Mouse (Mus musculus): ENCODE results near the gene Col4a3bp. TPM values are rescaled to one million over a fixed set of nuclear protein-coding genes. Genes with fewer than 3 reads are reported as not detected.
"Not testable (repeated sequence)": the region's sequence is repeated elsewhere in the genome, so short reads cannot be mapped to it uniquely, and the experiment has no call there.

Gene Col4a3bp
- polyA plus RNA-seq, 1 experiment: 5.4 TPM

DNA sequence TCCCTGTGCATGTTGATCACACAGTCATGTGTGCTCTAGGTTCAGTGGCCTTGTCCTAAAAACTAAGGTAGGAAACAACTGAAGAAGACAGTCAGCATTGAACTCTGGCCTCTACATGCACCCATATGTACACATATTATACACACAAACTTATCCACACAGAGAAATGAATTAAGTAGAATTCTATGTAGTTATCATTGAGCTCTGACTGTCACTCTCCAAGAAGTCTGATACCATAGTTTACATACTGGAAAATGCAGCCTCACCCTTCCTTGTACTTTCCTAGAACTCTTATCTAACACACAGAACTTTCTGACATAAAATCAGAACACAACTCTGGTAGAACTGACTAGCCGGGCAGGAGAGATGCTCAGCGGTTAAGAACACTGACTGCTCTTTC is 61.8 kb downstream of the Col4a3bp start:
- 94% methylated on average over 2 of the region's 2 CpGs for WGBS
- no peak for DNase-seq (ENCODE audit: low read depth, low spot score)

DNA sequence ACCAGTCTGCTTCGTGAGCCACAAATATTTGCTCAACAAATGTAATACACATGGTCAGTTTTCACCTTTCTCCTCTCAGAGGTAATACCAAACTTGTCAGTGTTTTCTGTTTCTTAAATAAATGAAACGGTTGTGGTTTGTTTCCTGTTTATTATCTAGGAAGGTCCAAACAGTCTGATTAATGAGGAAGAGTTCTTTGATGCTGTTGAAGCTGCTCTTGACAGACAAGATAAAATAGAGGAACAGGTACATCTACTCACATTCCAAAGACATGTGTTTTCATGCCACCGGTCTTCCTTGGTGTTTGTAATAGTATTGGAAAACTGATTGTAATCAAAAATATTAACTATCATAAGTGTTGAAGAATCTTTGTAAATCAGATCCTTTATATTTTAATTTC is 72.2 kb downstream of the Col4a3bp start:
- DNase-seq (ENCODE audit: low read depth, low spot score): no peak
- 84% methylated on average over 3 of the region's 3 CpGs for WGBS

DNA sequence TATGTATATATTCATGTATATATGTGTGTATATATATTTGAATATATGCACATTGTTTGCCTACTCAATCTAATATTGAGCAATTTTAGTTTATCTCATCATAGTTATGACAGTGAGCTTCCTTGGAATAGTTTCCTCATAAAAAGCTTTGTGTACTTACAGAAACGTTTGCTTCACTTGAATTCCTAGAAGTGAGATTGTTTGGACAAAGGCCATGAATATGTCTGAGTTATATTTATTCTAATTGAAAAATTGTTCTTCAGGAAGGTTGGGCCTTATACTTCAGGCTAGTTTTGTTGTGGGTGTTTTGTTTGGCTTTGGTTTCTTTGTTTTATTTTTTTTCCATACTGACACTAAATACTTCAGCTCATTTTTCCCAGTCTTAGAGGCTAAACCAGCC is 78.5 kb downstream of the Col4a3bp start:
- 10% methylated on average over 1 of the region's 1 CpGs for WGBS
- DNase-seq (ENCODE audit: low read depth, low spot score): no peak

DNA sequence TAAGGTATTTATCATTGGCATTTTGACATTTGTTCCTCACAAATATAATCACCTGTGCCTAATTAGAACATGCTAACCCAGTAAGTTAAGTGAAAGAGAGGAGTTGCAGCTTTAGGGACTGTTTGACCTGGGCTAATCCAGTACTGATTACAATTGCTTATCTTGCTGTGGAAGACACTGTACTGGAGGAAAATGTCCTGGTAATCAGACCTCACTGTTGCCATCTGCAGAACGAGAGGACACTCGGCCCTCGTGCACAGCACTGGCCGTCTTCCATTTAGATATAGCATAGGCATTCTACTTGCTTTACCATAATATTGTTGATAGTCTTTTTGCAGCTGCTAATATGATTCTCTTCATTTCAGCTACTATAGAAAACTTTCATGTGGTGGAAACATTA is 88.0 kb downstream of the Col4a3bp start:
- DNase-seq (ENCODE audit: low read depth, low spot score): no peak
- WGBS: 95% methylated on average over 4 of the region's 4 CpGs

DNA sequence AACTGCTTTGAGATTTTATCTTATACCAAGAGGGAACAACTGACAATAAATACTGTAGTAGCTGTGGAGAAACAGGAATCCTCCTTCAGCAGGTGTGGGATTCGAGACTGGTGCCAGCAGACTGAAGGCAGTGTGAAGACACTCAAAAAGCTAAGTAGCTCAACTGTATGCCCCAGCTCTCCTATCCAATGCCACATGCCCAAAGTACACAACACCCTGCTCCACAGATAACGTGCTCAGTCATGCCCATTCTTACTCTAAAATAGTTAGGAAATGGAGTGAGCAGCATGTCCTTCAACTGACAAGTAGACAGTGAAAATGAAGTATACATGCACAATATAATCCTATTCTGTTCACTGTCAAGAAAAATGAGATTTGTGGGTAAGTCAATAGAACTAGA is 101.8 kb downstream of the Col4a3bp start:
- 54% methylated on average over 2 of the region's 2 CpGs for WGBS
- no peak for DNase-seq (ENCODE audit: low read depth, low spot score)

DNA sequence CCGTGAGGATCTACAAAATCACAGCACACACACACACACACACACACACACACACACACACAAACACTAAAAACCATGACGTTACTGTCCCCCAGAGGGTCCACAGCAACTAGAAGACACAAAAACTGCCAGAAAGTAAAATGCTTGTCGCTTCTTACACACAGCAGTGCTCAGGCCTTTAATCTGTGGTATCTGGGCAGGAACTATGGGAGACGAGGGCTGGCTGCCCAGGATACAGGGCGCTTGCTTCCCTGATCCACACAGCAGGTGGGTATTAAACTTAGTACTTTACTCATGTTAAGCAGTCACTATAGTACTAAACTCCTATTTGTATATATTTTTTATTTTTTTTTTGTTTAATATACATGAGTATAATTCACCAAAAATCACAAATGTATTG is 103.4 kb downstream of the Col4a3bp start:
- 53% methylated on average over 5 of the region's 5 CpGs for WGBS
- no peak for DNase-seq (ENCODE audit: low read depth, low spot score)

DNA sequence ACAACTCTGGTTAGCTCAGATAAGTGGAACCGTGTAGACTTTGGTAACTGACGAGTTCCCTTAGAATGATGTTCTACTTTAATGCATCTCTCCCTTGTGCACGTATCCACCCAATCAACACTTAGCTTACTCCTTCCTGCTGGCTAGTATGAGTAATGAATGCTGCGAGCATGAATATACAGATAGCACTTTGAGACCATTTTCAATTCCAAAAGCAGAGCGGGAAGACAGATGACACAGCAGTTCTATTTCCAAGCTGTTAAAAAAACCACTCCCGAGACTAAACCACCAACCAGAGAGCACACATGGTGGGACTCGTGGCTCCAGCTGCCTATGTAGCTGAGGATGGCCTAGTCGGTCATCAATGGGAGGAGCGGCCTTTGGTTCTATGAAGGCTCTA is 110.6 kb downstream of the Col4a3bp start:
- no peak for DNase-seq (ENCODE audit: low read depth, low spot score)
- 84% methylated on average over 9 of the region's 9 CpGs for WGBS

DNA sequence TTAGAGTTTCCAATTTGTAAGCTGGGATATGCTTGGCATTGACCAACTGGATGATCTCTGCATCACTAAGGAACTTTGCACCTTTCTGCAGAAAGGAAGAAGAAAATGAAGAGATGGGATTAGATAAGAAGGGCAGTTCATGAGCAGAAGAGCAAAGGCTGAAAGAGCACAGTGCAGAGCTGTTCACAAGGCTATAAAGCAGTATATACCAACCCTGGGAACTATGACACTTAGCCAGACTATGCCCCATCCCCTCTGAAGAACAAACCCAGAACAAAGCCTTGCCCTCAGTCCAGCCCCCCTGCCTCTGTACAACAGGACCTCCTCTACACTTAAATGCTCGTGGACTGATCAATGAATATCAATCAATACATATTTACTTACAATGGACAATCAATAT is 114.3 kb downstream of the Col4a3bp start:
- no peak for DNase-seq (ENCODE audit: low read depth, low spot score)
- WGBS: 85% methylated on average over 1 of the region's 1 CpGs

DNA sequence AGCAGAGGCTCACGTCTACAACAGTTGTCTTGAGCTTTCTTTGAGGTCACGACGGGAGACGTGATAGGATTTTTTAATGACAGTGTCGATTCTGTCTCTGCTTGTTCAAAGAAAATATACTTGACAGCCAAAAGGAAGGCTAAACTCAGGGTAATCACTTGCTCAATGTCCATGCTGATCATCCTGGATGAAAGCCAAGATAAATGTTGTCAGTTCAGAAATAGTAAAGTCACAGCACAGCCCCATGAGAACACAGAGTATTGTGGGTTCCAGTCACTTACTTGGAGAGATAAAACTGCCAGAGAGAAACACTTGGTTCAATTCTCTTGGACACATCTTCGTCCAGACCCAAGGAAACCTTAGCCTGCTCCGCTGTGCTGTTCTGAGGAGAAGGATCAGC is 116.5 kb downstream of the Col4a3bp start:
- WGBS: 76% methylated on average over 7 of the region's 7 CpGs
- no peak for DNase-seq (ENCODE audit: low read depth, low spot score)

DNA sequence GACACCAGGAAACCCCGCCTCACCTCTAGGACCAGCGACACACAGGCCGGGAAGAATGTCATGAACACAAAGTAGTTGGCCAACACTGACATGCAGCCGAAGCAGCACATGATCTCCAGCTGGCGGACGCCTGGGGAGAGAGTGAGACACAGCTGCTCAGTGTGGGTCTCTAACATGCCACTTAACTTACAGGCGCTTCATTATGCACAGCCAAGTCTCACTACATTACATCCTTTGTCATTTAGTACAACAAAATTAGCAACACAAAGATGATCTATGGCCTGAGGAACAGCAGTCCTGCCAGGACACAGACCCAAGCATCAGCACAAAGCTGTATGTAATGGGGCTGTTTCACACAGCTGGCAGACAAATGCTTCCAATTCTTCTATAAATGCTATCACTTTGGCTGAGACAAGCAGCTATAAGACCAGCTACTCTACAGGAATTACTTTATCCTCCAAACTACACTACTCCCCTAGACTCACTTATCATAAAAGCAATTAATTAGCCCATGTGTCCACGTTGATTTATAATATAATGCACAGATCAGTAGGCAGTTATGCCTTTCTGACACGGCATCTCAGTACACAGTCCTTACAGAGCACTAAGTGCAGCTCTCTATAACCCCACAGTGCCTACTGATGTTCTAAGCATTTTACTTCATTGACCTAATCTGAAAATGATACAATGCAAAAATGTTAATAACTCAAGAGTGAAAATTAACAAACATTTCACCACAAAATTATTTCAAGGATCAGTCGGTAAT is 117.9 kb downstream of the Col4a3bp start:
- WGBS: 78% methylated on average over 10 of the region's 10 CpGs
- no peak for DNase-seq (ENCODE audit: low read depth, low spot score)

DNA sequence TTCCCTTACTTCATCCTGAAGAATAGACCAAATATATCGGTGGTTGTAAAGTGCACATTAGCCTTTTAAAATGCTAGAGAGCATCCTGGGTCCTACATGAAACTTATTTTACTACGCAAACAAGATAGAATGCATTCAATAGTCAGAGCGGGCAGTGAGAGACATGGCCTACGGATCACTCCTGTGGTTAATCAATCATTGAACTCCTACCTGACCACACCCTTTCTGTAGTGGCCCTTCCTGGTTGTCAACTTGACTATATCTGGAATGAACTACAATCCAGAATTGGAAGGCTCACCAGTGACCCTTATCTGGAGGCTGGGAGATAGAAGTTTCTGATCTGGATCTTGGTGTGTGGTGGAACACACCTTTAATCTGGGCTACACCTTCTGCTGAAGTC is 120.7 kb downstream of the Col4a3bp start:
- not testable (repeated sequence) for DNase-seq (ENCODE audit: low read depth, low spot score)
- 39% methylated on average over 4 of the region's 4 CpGs for WGBS

DNA sequence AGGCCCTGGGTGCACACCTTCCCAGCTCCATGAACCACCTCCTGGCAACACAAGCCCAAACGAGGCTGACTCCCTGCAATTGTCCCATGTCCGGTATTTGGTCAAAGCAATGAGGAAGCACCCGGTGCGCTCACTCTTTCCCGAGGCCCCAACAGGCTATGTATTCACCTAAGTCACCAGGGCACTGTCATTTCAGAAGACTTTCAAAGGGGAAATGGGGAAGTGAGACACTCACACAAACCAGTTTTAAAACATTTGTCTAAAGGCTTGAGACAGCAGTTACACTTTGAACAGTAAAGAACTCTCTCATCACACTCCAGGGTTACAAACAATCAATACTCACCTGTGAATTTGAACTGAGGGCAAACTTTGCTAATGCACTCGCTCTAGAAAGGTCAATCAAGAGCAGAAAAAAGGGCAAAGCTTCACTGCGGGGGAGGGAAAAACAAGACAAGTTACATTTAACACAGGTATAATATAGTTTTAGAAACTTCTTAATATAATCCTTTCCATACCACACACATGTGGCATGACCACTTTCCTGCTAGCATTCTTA is 122.1 kb downstream of the Col4a3bp start:
- no peak for DNase-seq (ENCODE audit: low read depth, low spot score)
- 51% methylated on average over 7 of the region's 7 CpGs for WGBS

DNA sequence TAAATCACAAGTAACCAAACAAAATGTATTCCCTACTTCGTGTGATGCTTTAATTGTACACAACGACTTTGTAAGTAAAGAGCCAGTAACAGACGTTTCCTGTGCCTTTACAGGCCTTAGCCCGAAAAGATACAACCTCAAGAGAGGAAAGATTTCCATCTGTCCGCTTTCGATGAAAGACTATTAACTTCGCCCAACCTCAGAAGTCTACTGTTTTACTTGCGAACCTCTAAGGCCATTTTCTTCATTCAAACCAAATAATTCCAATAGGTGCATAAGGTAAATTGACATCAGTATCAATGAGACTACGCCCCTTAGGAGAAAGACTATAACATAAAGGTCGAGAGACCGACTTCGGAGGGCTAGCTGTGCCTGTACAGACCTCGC is 127.6 kb downstream of the Col4a3bp start:
- no peak for DNase-seq (ENCODE audit: low read depth, low spot score)
- WGBS: 2% methylated on average over 13 of the region's 13 CpGs

DNA sequence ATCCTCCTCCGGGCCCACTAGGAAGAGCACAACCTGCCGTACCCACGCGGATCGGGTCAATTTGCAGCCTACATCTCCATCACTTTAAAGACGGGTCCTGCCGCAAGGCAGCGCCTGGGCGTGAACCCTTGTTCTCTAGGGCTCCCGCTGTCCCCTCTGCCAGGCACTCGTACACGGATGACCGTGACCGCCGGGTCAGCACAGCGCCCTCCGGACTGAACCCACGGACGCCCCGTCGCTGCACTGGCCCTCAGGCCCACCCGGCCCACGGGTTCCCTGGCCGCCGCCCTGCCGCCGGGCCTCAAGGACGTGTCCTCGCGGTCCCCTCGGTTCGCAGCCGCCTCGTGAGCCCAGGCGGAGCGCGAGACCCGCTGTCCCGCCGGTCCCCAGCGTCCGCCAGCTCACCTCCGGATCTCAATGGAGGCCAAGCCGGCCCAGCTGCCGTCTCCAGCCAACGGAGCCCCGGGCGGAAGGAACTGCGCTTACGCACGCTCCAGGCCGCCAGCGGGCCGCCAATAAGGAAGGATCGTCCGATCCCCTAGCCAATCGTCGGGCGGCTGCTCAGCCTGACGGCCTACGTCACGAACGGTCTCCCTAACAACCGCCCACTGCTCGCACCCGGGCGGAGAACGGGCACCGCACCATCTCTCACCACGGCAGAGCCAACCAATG is 128.1 kb downstream of the Col4a3bp start, which contains the start of gene Hmgcr:
Hmgcr (minus strand) TSS at position 531 of the 672 bp plus-strand sequence.
- under 1% methylated on average over 70 of the region's 70 CpGs for WGBS
- DNase-seq (ENCODE audit: low read depth, low spot score): peak; percentile 87

DNA sequence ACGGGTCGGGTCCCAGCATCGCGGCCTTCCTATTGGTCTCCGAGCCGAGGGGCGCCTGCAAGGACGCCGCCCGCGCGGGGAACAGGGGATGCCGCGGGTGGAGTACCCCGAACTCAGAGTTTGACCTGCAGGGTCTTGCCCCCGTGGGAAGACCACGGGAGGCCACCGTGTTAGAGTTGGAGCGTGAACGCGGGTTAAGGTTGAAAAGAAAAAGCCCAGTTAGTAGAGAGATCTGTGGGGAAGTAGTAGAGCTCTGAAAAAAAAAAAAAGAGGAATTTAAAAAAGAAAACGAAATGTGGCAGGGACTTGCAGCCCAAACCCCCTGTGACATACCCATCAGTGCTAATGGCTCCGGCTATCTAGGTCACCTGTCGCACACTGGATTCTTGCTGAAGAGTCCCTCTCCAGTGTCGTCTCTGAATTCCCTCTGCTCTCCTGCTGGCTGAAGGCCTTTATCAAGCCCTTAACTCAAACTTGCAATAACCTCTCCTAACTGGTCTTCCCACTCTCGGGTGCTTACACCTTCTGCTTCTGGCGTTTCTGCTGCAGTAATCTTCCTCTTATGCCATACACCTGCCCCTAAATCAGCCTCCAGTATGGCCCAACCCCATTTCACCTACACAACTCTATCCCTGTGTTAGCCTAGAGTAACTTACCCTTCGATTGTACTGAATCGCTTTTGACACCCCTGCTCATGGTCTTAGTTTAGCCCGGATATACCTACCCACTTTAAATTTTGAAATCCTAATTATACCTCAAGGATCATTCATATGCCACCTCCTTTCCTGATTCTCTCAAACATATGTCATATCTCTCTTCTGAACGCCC is 128.9 kb downstream of the Col4a3bp start:
- WGBS: 9% methylated on average over 31 of the region's 31 CpGs
- DNase-seq (ENCODE audit: low read depth, low spot score): no peak

DNA sequence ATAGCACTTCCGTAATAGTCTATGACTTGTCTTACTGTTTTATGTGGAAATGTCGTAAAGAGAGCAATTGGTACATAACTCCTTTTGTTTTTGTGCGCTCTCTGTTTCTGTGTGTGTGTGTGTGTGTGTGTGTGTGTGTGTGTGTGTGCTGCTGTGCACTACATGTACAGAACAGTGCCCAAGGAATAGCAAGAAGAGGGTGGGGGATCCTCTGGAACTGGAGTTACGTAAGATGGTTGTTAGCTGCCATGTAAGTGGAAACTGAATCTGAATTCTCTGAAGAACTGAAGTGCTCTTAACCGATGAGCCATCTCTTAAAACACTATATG is 129.5 kb downstream of the Col4a3bp start:
- WGBS: 78% methylated on average over 5 of the region's 5 CpGs
- DNase-seq (ENCODE audit: low read depth, low spot score): no peak

DNA sequence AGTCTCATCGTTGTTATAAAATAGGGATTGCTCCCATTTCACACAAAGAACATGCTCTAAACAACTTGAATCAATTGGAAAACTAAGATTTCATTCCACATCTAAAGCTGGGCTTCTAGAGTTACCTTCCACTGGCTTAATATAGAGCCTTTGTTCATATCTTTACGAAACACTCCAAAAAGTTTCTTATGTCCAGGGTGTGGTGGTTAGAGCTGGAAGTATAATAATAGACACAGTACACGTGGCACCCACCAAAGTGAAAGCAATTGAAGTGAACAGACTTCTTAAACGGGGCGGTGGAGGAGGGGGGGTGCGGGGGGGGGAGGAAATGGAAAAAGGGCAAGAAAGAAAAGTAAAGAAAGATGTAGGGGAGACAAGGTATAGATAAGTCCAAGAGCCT is 129.9 kb downstream of the Col4a3bp start:
- WGBS: 49% methylated on average over 6 of the region's 6 CpGs
- no peak for DNase-seq (ENCODE audit: low read depth, low spot score)

DNA sequence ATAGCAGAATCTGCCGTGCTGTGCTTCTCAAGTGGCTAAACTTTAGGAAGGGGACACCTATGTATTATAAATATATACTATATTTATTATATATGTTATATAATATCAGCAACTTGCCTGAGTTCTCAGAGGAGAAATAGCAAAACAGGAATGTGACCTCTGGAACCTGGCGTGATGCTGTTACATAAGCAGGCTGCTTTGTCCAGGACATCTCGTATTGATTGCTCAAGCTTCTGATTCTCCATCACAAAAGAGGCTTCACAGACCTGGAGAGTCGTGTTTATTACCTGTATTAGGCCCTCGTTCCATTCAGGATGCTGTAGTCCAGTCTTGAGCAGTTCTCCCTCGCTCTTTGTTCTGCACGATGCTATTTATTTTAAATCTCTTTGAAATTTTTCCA is 131.4 kb downstream of the Col4a3bp start:
- DNase-seq (ENCODE audit: low read depth, low spot score): no peak
- WGBS: 76% methylated on average over 7 of the region's 7 CpGs

DNA sequence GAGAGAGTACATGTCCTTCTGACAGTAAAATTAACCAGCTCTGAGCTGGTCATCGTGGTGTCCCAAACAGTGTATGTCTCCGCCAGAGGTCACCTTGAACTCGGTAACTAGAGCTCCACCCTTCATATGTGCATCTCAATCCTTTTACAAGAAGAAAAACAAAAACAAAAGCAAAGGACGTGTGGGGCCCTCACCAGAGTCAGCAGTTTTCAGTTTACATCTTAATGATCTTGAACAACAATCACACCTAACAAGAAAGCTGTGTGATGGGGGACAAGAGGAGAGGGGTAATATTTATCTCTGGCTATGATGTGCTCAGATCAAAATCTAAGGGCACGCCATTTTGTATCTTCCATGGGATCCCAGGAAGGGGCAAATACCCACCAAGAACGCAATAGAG is 133.3 kb downstream of the Col4a3bp start:
- no peak for DNase-seq (ENCODE audit: low read depth, low spot score)
- 80% methylated on average over 6 of the region's 6 CpGs for WGBS

DNA sequence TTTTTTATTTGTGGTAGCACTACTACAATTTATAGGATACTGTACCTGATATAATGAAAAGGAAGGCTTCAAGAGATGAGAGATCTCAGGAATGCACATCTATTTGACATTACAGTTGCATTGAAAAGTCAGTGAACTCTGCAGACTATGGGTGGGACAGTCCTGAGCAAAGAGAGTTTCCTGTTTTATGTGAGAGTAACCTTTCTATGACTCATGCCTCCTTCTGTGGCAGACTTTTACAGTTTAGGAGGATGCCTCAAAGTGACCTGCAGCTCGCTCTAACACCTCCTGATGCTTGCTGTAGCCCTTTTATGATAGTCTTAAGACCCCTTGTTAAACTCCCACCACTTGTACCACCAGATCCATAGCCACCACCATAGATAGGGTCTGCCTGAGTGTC is 134.7 kb downstream of the Col4a3bp start:
- WGBS: 25% methylated on average over 1 of the region's 1 CpGs
- DNase-seq (ENCODE audit: low read depth, low spot score): no peak

Measured in large intestine, adult 2 months (tissue).